Mouse (Mus musculus): ENCODE data around the gene Zfp12. TPM values are rescaled to one million over a fixed set of nuclear protein-coding genes. Genes with fewer than 3 reads are reported as not detected.

Gene Zfp12
- polyA plus RNA-seq, 1 experiment: 9.0 TPM

DNA sequence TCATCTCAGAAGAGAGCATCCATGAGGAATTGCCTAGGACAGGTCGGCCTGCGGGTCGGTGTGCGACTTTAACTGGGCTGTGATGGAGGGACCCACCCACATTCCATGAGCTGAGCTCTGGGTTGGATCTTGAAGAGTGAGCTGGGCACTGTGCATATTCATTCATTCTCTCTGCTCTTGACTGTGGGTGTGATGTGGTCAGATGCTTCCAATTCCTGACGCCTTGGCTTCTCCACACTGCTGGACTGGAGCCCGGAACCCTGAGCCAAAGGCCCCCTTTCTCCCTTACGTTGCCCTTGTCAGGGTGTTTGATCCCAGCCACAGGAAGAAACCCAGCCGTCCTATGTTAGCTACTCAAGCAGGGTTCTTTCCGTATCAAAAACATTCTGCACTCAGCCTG, 63.0 kb downstream of the Zfp12 start:
- 91% methylated on average over 9 of the region's 9 CpGs for WGBS
- Histone ChIP-seq H3K27me3 (ENCODE audit: control insufficient read depth, insufficient read depth, low read length) (peaks cover 9% of the 10 kb centered on the region), H3K4me1 (ENCODE audit: control insufficient read depth, insufficient read depth, insufficient read length) (peaks cover 4% of the 10 kb centered on the region; the same call in 1 of the 2 replicates), H3K27ac (ENCODE audit: insufficient read depth, low read length) (no peak overlapping the region), H3K4me3 (ENCODE audit: extremely low read depth, insufficient read depth, insufficient read length) (no peak overlapping the region), H3K36me3 (ENCODE audit: control insufficient read depth, insufficient read depth, low read length) (peaks cover 19% of the 10 kb centered on the region)
- no peak for DNase-seq (ENCODE audit: low read depth in 1 of 2, low spot score in 2 of 2)
- TF ChIP-seq POLR2A (IDR thresholded peaks at IDR 0.05; ENCODE audit: low read depth, low read length) (no peak), CTCF (IDR thresholded peaks at IDR 0.05; ENCODE audit: extremely low read depth, insufficient read depth, insufficient read length, insufficient replicate concordance) (no peak)

DNA sequence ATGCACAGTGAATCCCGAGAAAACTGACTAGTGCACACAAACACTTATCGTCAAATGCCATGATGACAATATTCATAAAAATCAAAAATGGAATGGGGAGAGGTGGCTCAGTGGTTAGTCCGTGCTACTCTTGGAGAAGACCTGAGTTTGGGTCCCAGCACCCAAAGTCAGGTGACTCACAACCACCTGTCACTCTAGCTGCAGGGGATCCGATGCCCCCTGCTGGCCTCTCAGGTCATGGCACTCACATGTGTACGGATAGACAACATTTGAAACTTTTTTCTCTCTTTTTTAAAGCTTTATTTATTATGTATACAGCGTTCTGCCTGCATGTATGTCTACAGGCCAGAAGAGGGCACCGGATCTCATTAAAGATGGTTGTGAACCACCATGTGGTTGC, 63.4 kb downstream of the Zfp12 start:
- 93% methylated on average over 7 of the region's 7 CpGs for WGBS
- TF ChIP-seq POLR2A (IDR thresholded peaks at IDR 0.05; ENCODE audit: low read depth, low read length) (no peak), CTCF (IDR thresholded peaks at IDR 0.05; ENCODE audit: extremely low read depth, insufficient read depth, insufficient read length, insufficient replicate concordance) (no peak)
- DNase-seq (ENCODE audit: low read depth in 1 of 2, low spot score in 2 of 2): no peak
- no peak overlapping the region for H3K27ac ChIP-seq (ENCODE audit: insufficient read depth, low read length)
- H3K27me3 ChIP-seq (ENCODE audit: control insufficient read depth, insufficient read depth, low read length): peaks cover 5% of the 10 kb centered on the region
- peaks cover 22% of the 10 kb centered on the region for H3K36me3 ChIP-seq (ENCODE audit: control insufficient read depth, insufficient read depth, low read length)
- no peak overlapping the region for H3K4me3 ChIP-seq (ENCODE audit: extremely low read depth, insufficient read depth, insufficient read length)
- H3K4me1 ChIP-seq (ENCODE audit: control insufficient read depth, insufficient read depth, insufficient read length): peaks cover 3% of the 10 kb centered on the region; the same call in 1 of the 2 replicates

Other genes with a start within 250 kb of the Zfp12 start
- gene Rnf216, start 122.2 kb upstream of the Zfp12 start, polyA plus RNA-seq (2012; rRNA removed): 25.9 and 32.4 TPM in 2 replicates
- not detected in 2 replicates for gene Olfr718-ps1, start 87.6 kb upstream of the Zfp12 start, polyA plus RNA-seq (2012; rRNA removed)
- 2.6 and 2.7 TPM in 2 replicates for gene Rbak, start 54.4 kb upstream of the Zfp12 start, polyA plus RNA-seq (2012; rRNA removed)
- gene Spdye4b, start 54.1 kb upstream of the Zfp12 start, polyA plus RNA-seq (2012; rRNA removed): not detected in 2 replicates
- not detected in 2 replicates for gene Spdye4a, start 8.3 kb upstream of the Zfp12 start, polyA plus RNA-seq (2012; rRNA removed)
- gene Zfp316, start 34.9 kb downstream of the Zfp12 start, polyA plus RNA-seq (2012; rRNA removed): 4.2 and 7.8 TPM in 2 replicates
- 0.91 and 1.1 TPM in 2 replicates for gene Zfp853, start 58.5 kb downstream of the Zfp12 start, polyA plus RNA-seq (2012; rRNA removed)
- gene E130309D02Rik, start 80.2 kb downstream of the Zfp12 start, polyA plus RNA-seq (2012; rRNA removed): 24.9 and 35.0 TPM in 2 replicates
- 55.2 and 60.2 TPM in 2 replicates for gene Zdhhc4, start 94.1 kb downstream of the Zfp12 start, polyA plus RNA-seq (2012; rRNA removed)
- gene Grid2ip, start 122.2 kb downstream of the Zfp12 start, polyA plus RNA-seq (2012; rRNA removed): not detected in 2 replicates
- gene Kdelr2, start 168.7 kb downstream of the Zfp12 start, polyA plus RNA-seq (2012; rRNA removed): 45.1 and 63.8 TPM in 2 replicates
- gene Daglb, start 229.4 kb downstream of the Zfp12 start, polyA plus RNA-seq (2012; rRNA removed): 14.9 and 17.6 TPM in 2 replicates

All from spleen, adult 2 months (tissue).